22 mouse cellular contexts compared by ENCODE assay signal in genomic region chr14:76075721-76076120, GRCm38 (mm10). TPM values are rescaled to one million over a fixed set of nuclear protein-coding genes. Genes with fewer than 3 reads are reported as not detected.
DNase-seq lines count a peak whose midpoint lies in the region; ATAC-seq lines count a peak whose summit lies in the region.
"Had no signal": no experiment of that assay in that cellular context is flagged by ENCODE, and none has a peak within 500 bp of the region (broad histone marks: within the 10 kb centered on the region; RNA-seq: fewer than 3 reads in every experiment).

No protein-coding gene starts in this region.

- no peak overlapping the region for H3K9ac ChIP-seq in hindbrain, embryonic 13.5 days
- no peak overlapping the region for H3K9ac ChIP-seq in hindbrain, embryonic 12.5 days
- H3K9ac ChIP-seq in forebrain, embryonic 14.5 days (ENCODE audit: low read length): no peak overlapping the region
- no peak overlapping the region for H3K9ac ChIP-seq in midbrain, embryonic 12.5 days (replicated peaks)

- no peaks in the 10 kb centered on the region for H3K36me3 ChIP-seq in hindbrain, embryonic 13.5 days
- no peaks in the 10 kb centered on the region for H3K36me3 ChIP-seq in hindbrain, embryonic 12.5 days
- no peaks in the 10 kb centered on the region for H3K36me3 ChIP-seq in forebrain, embryonic 14.5 days (ENCODE audit: control insufficient read depth, insufficient read depth, low read length)
- H3K36me3 ChIP-seq in midbrain, embryonic 12.5 days: no peaks in the 10 kb centered on the region
- H3K36me3 ChIP-seq: G1E had no signal

- H3K27ac ChIP-seq in hindbrain, embryonic 13.5 days: 0 out of 2 replicates have a peak overlapping the region, but pooled peaks have one; percentile 18
- no peak overlapping the region for H3K27ac ChIP-seq in hindbrain, embryonic 12.5 days
- H3K27ac ChIP-seq in forebrain, embryonic 14.5 days (ENCODE audit: low read depth, low read length): peak overlapping the region; percentile 35; the same call in 1 of the 2 replicates
- peak overlapping the region; percentile 40 for H3K27ac ChIP-seq in midbrain, embryonic 12.5 days (replicated peaks)

- H3K4me3 ChIP-seq in hindbrain, embryonic 13.5 days: no peak overlapping the region
- H3K4me3 ChIP-seq in hindbrain, embryonic 12.5 days: no peak overlapping the region
- H3K4me3 ChIP-seq in forebrain, embryonic 14.5 days (ENCODE audit: low read depth, low read length): no peak overlapping the region
- no peak overlapping the region for H3K4me3 ChIP-seq in midbrain, embryonic 12.5 days
- H3K4me3 ChIP-seq: megakaryocyte, embryonic 14.5 days; myocyte had no signal

- no peak for ATAC-seq in hindbrain, embryonic 13.5 days (ENCODE audit: low FRiP score)
- no peak for ATAC-seq in hindbrain, embryonic 12.5 days (ENCODE audit: low FRiP score)
- ATAC-seq in forebrain, embryonic 14.5 days: peak; percentile 49; the same call in 1 of the 2 replicates
- ATAC-seq in midbrain, embryonic 12.5 days (ENCODE audit: low FRiP score, low read depth): peak; percentile 5; the same call in 1 of the 2 replicates
- no peak for ATAC-seq in frontal cortex, adult (ENCODE audit: low TSS enrichment)
- ATAC-seq: activated CD4-positive, CD25-positive, alpha-beta regulatory T cell, adult 4 months had no signal

- H3K9me3 ChIP-seq in hindbrain, embryonic 13.5 days: no peaks in the 10 kb centered on the region
- H3K9me3 ChIP-seq in hindbrain, embryonic 12.5 days (replicated peaks): no peaks in the 10 kb centered on the region
- H3K9me3 ChIP-seq in forebrain, embryonic 14.5 days (replicated peaks; ENCODE audit: control insufficient read depth, low read length): no peaks in the 10 kb centered on the region
- no peaks in the 10 kb centered on the region for H3K9me3 ChIP-seq in midbrain, embryonic 12.5 days
- H3K9me3 ChIP-seq: G1E; megakaryocyte, embryonic 14.5 days had no signal

- peaks cover 7% of the 10 kb centered on the region; the same call in 1 of the 2 replicates for H3K27me3 ChIP-seq in hindbrain, embryonic 13.5 days
- peaks cover 3% of the 10 kb centered on the region; the same call in 1 of the 2 replicates for H3K27me3 ChIP-seq in hindbrain, embryonic 12.5 days
- H3K27me3 ChIP-seq in forebrain, embryonic 14.5 days (replicated peaks; ENCODE audit: control insufficient read depth, insufficient read depth, low read length): no peaks in the 10 kb centered on the region
- no peaks in the 10 kb centered on the region; the same call in 1 of the 2 replicates for H3K27me3 ChIP-seq in midbrain, embryonic 12.5 days

- peak; percentile 57 for DNase-seq in forebrain, embryonic 14.5 days (ENCODE audit: low spot score)
- DNase-seq in retina, embryonic 14.5 days (ENCODE audit: low spot score): peak; percentile 20
- DNase-seq in adrenal gland, adult (ENCODE audit: inconsistent age in 2 of 2, low spot score in 1 of 2): no peak
- DNase-seq: adrenal gland, postnatal 25 days; cerebellum, adult 11-12 months; cerebellum, postnatal 25 days; embryo, embryonic 11 days; kidney, adult 11 months; kidney, postnatal 10 days; lung, adult 18-20 months; lung, postnatal 14 days; right cerebral cortex, adult 18-20 months; thymus, postnatal 14 days had no signal

- H3K4me2 ChIP-seq in hindbrain, embryonic 13.5 days: no peak overlapping the region
- no peak overlapping the region for H3K4me2 ChIP-seq in hindbrain, embryonic 12.5 days (replicated peaks)
- no peak overlapping the region for H3K4me2 ChIP-seq in forebrain, embryonic 14.5 days (ENCODE audit: low read length)
- H3K4me2 ChIP-seq in midbrain, embryonic 12.5 days (replicated peaks): no peak overlapping the region
- H3K4me2 ChIP-seq: liver, embryonic 11.5 days had no signal

- H3K4me1 ChIP-seq in hindbrain, embryonic 13.5 days (replicated peaks): peaks cover 14% of the 10 kb centered on the region
- H3K4me1 ChIP-seq in hindbrain, embryonic 12.5 days: peaks cover 10% of the 10 kb centered on the region
- H3K4me1 ChIP-seq in forebrain, embryonic 14.5 days (ENCODE audit: control insufficient read depth, insufficient read depth, low read length): peaks cover 8% of the 10 kb centered on the region
- peaks cover 13% of the 10 kb centered on the region for H3K4me1 ChIP-seq in midbrain, embryonic 12.5 days

- 67% methylated on average over 4 of the region's 4 CpGs for WGBS in hindbrain, embryonic 13.5 days
- WGBS in hindbrain, embryonic 12.5 days: 61% methylated on average over 4 of the region's 4 CpGs
- 50% methylated on average over 4 of the region's 4 CpGs for WGBS in forebrain, embryonic 14.5 days
- WGBS in midbrain, embryonic 12.5 days: 49% methylated on average over 4 of the region's 4 CpGs

RNA-seq across cellular contexts. Expression of gene Gpalpp1, which starts 34.8 kb away (rescaled TPM):
- 12.7 and 13.2 TPM in 2 replicates for polyA plus RNA-seq in hindbrain, embryonic 13.5 days (2015; fragmentation: Nextera tagmentation; extraction: Ambion mirVana)
- polyA plus RNA-seq in hindbrain, embryonic 12.5 days (2016; fragmentation: Nextera tagmentation; extraction: Ambion mirVana): 18.5 and 18.8 TPM in 2 replicates
- polyA plus RNA-seq in forebrain, embryonic 14.5 days (2014; fragmentation: Nextera tagmentation; extraction: Ambion mirVana): 13.0 and 14.3 TPM in 2 replicates
- polyA plus RNA-seq in midbrain, embryonic 12.5 days (2016; fragmentation: Nextera tagmentation; extraction: Ambion mirVana): 19.2 and 21.2 TPM in 2 replicates

RNA-seq across cellular contexts. Expression of gene Nufip1, which starts 35.0 kb away (rescaled TPM):
- polyA plus RNA-seq in hindbrain, embryonic 13.5 days (2015; fragmentation: Nextera tagmentation; extraction: Ambion mirVana): 14.7 and 15.6 TPM in 2 replicates
- polyA plus RNA-seq in hindbrain, embryonic 12.5 days (2016; fragmentation: Nextera tagmentation; extraction: Ambion mirVana): 15.3 and 16.0 TPM in 2 replicates
- 13.8 and 15.0 TPM in 2 replicates for polyA plus RNA-seq in forebrain, embryonic 14.5 days (2014; fragmentation: Nextera tagmentation; extraction: Ambion mirVana)
- polyA plus RNA-seq in midbrain, embryonic 12.5 days (2016; fragmentation: Nextera tagmentation; extraction: Ambion mirVana): 16.3 and 17.7 TPM in 2 replicates

Comparison
In these comparisons a context has a peak if more than half of its experiments do, and no peak if none do; other contexts are left out.
1. ATAC-seq: peak in forebrain, embryonic 14.5 days (single experiment) and midbrain, embryonic 12.5 days (single experiment); none in hindbrain, embryonic 13.5 days (single experiment), hindbrain, embryonic 12.5 days (single experiment) and frontal cortex, adult (single experiment).
2. DNase-seq: peak in forebrain, embryonic 14.5 days (single experiment) and retina, embryonic 14.5 days (single experiment); none in adrenal gland, adult (0 of 2).